Comparison of ENCODE assay signal across 8 mouse cellular contexts in genomic region chr2:121866632-121867050, GRCm38 (mm10). TPM values are rescaled to one million over a fixed set of nuclear protein-coding genes. Genes with fewer than 3 reads are reported as not detected.
A peak's percentile ranks its signal among the peaks of the same experiment; 100 is the strongest.
DNase-seq lines count a peak whose midpoint lies in the region; ATAC-seq and TF ChIP-seq lines count a peak whose summit lies in the region.

Casc4 (plus strand) TSS chr2:121866970.

- peak; percentile 94 for DNase-seq in brain, adult 2 months (ENCODE audit: low read depth, low spot score)
- peak; percentile 46 for DNase-seq in fibroblast of lung, adult 2 months (ENCODE audit: low read depth)
- peak; percentile 96 for DNase-seq in kidney, postnatal 10 days
- peak; percentile 96 for DNase-seq in neural tube, embryonic 10.5 days (ENCODE audit: extremely low spot score, low spot score)

- WGBS in heart, embryonic 14.5 days = 1% methylated on average over 32 of the region's 43 CpGs
- under 1% methylated on average over 43 of the region's 43 CpGs for WGBS in liver, embryonic 12.5 days (ENCODE audit: insufficient replicate concordance)
- under 1% methylated on average over 28 of the region's 43 CpGs for WGBS in stomach, embryonic 15.5 days

- ATAC-seq in heart, embryonic 14.5 days (ENCODE audit: insufficient number of reproducible peaks, insufficient read depth, low FRiP score, low read depth) = peak; percentile 95
- ATAC-seq in liver, embryonic 12.5 days = peak; percentile 89
- peak; percentile 96 for ATAC-seq in stomach, embryonic 15.5 days (ENCODE audit: insufficient read depth, low FRiP score, low read depth)

- peak within 1 kb of the TSS; percentile 75 for H3ac ChIP-seq in C2C12 (ENCODE audit: control insufficient read depth, insufficient read length, low read depth)

- peaks cover 0 to 9% of the 10 kb centered on the region in 2 experiments; a peak in 1 of 4 replicates for H3K4me1 ChIP-seq in heart, embryonic 14.5 days (ENCODE audit: control insufficient read depth in 2 of 2, insufficient read depth in 2 of 2, low read length in 2 of 2)
- peaks cover 21% of the 10 kb centered on the region for H3K4me1 ChIP-seq in liver, embryonic 12.5 days
- H3K4me1 ChIP-seq in stomach, embryonic 15.5 days = peaks cover 2% of the 10 kb centered on the region; the same call in 1 of the 2 replicates

- H3K36me3 ChIP-seq in C2C12 (ENCODE audit: control insufficient read depth, insufficient read depth) = no peaks in the 10 kb centered on the region
- H3K36me3 ChIP-seq in heart, embryonic 14.5 days (ENCODE audit: control insufficient read depth, insufficient read depth, low read length) = 0 out of 2 replicates have a peak, but pooled peaks cover 4% of the 10 kb centered on the region
- no peaks in the 10 kb centered on the region for H3K36me3 ChIP-seq in liver, embryonic 12.5 days
- H3K36me3 ChIP-seq in stomach, embryonic 15.5 days = peaks cover 2% of the 10 kb centered on the region; the same call in 1 of the 2 replicates

- H3K27ac ChIP-seq in heart, embryonic 14.5 days (replicated peaks in 1 of 2; ENCODE audit: control insufficient read depth in 1 of 2, insufficient read depth in 1 of 2, low read depth in 2 of 2, low read length in 2 of 2) = peak within 1 kb of the TSS; percentile 53 to 70
- H3K27ac ChIP-seq in liver, embryonic 12.5 days = peak within 1 kb of the TSS; percentile 58; the same call in 1 of the 2 replicates
- peak within 1 kb of the TSS; percentile 76 for H3K27ac ChIP-seq in stomach, embryonic 15.5 days

- H3K4me2 ChIP-seq in heart, embryonic 14.5 days (ENCODE audit: low read length) = peak within 1 kb of the TSS; percentile 83
- H3K4me2 ChIP-seq in liver, embryonic 12.5 days = peak within 1 kb of the TSS; percentile 98
- H3K4me2 ChIP-seq in stomach, embryonic 15.5 days = peak within 1 kb of the TSS; percentile 85

- H3K79me2 ChIP-seq in C2C12 (ENCODE audit: control insufficient read depth, insufficient read depth) = no peaks in the 10 kb centered on the region

- no peak for TF ChIP-seq CTCF in C2C12 (IDR thresholded peaks at IDR 0.05; ENCODE audit: control insufficient read depth, insufficient read depth, insufficient read length)

- peak within 1 kb of the TSS; percentile 57 for H3K4me3 ChIP-seq in C2C12 (ENCODE audit: insufficient read depth, poor library complexity, severe bottlenecking)
- peak within 1 kb of the TSS; percentile 57 to 67 for H3K4me3 ChIP-seq in heart, embryonic 14.5 days (ENCODE audit: control insufficient read depth in 1 of 2, insufficient read depth in 1 of 2, low read depth in 1 of 2, low read length in 2 of 2)
- H3K4me3 ChIP-seq in liver, embryonic 12.5 days = peak within 1 kb of the TSS; percentile 80
- H3K4me3 ChIP-seq in stomach, embryonic 15.5 days (replicated peaks) = peak within 1 kb of the TSS; percentile 82

- H3K9ac ChIP-seq in heart, embryonic 14.5 days (ENCODE audit: low read length) = peak within 1 kb of the TSS; percentile 83
- H3K9ac ChIP-seq in liver, embryonic 12.5 days = peak within 1 kb of the TSS; percentile 81
- peak within 1 kb of the TSS; percentile 87 for H3K9ac ChIP-seq in stomach, embryonic 15.5 days

- no peaks in the 10 kb centered on the region for H3K27me3 ChIP-seq in C2C12 (ENCODE audit: control insufficient read depth, insufficient read depth, insufficient read length)
- H3K27me3 ChIP-seq in heart, embryonic 14.5 days (ENCODE audit: control insufficient read depth, insufficient read depth, low read length) = no peaks in the 10 kb centered on the region
- H3K27me3 ChIP-seq in liver, embryonic 12.5 days (replicated peaks) = 0 out of 2 replicates have a peak, but pooled peaks cover 10% of the 10 kb centered on the region
- no peaks in the 10 kb centered on the region for H3K27me3 ChIP-seq in stomach, embryonic 15.5 days (replicated peaks)

- no peaks in the 10 kb centered on the region for H3K9me3 ChIP-seq in heart, embryonic 14.5 days (ENCODE audit: control insufficient read depth, low read length)
- no peaks in the 10 kb centered on the region for H3K9me3 ChIP-seq in liver, embryonic 12.5 days (replicated peaks)
- no peaks in the 10 kb centered on the region for H3K9me3 ChIP-seq in stomach, embryonic 15.5 days

- no peaks in the 10 kb centered on the region for H3K79me3 ChIP-seq in C2C12 (ENCODE audit: low read depth)

TF ChIP-seq in C2C12, 6 proteins besides CTCF, POLR2A, EP300 and RAD21:
- TF ChIP-seq USF1 (IDR thresholded peaks at IDR 0.05; ENCODE audit: low read depth) (no peak), MAX (IDR thresholded peaks at IDR 0.05) (no peak), MYOD1 (IDR thresholded peaks at IDR 0.05; ENCODE audit: control insufficient read depth, insufficient read length, low read depth) (no peak), MYOG (IDR thresholded peaks at IDR 0.05; ENCODE audit: control insufficient read depth, extremely low read depth, insufficient read length) (no peak), FOSL1 (IDR thresholded peaks at IDR 0.05; ENCODE audit: insufficient read depth, low read length, poor library complexity, severe bottlenecking) (no peak), CEBPB (IDR thresholded peaks at IDR 0.05; ENCODE audit: low read depth) (no peak)
TF ChIP-seq in C2C12: peak in this region for 0.

RNA-seq across cellular contexts. Expression of gene Casc4, which starts in this region (rescaled TPM):
- polyA plus RNA-seq in C2C12 (2012; fragmentation: generic; extraction: Trizol) = 5.0 TPM
- 15.2 and 16.4 TPM in 2 replicates for polyA plus RNA-seq in heart, embryonic 14.5 days (2014; fragmentation: Nextera tagmentation; extraction: Ambion mirVana)
- polyA plus RNA-seq in liver, embryonic 12.5 days (2016; fragmentation: Nextera tagmentation; extraction: Ambion mirVana) = 9.8 and 11.8 TPM in 2 replicates
- 23.2 and 25.2 TPM in 2 replicates for polyA plus RNA-seq in stomach, embryonic 15.5 days (2015; fragmentation: Nextera tagmentation; extraction: Ambion mirVana)

Comparison
In these comparisons a context has a peak if more than half of its experiments do, and no peak if none do; other contexts are left out.
1. Peak in every context shown above with its lines: DNase-seq, ATAC-seq, H3K4me3 ChIP-seq and H3K27ac ChIP-seq.
2. DNase-seq: peak in every context shown above with its lines; median percentile 96 in kidney, postnatal 10 days; 96 in neural tube, embryonic 10.5 days; 94 in brain, adult 2 months; 46 in fibroblast of lung, adult 2 months.